Mouse (Mus musculus): ENCODE measurements around the gene Kdm5c. TPM values are rescaled to one million over a fixed set of nuclear protein-coding genes. Genes with fewer than 3 reads are reported as not detected.
"Not testable (repeated sequence)": the region's sequence is repeated elsewhere in the genome, so short reads cannot be mapped to it uniquely, and the experiment has no call there.

Gene Kdm5c
- total RNA-seq, 1 experiment from 2014 or later = 94.1 TPM

DNA sequence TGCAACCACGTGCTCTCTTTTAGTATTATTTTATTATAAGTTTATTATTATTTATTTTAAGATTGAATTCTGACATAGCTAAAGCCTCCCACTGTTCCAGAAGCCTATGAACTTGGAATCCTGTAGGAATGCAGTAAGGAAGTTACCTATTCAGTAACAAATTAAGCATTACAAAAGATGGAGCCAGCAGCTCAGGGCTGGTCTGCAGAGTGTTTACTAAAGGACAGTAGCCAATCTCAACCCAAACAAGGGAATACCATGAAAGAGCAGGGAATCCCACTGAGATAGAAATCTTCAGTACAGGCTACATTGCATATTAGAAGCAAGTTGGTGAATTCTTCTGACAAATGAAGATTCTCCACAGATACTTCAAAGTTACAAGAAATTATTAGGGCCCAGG lies 54.2 kb downstream of the Kdm5c start:
- DNase-seq = not testable (repeated sequence)

- DNase-seq = no peak
Observed at GRCm38 (mm10) chrX:152306224-152306623, 73.4 kb downstream of the Kdm5c start.

DNA sequence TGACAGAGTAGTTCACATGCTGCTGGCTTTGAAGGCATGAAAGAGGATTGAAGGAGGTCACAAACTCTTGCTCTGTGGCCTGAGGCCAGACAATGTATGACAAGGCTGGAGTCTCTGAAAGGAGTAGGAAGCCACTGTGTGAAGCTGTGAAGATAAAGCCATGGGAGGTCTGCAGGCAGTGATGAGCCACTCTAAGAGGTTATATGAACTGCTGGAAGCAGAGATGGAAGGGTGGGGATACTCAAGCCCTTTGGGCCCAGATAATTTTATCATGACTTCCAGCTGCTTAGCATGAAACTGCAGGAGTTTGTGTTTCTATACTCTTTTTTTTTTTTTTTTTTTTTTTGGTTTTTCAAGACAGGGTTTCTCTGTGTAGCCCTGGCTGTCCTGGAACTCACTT lies 74.6 kb downstream of the Kdm5c start:
- no peak for DNase-seq

- peak; percentile 11 for DNase-seq
Observed at GRCm38 (mm10) chrX:152307942-152308341, 75.1 kb downstream of the Kdm5c start.

DNA sequence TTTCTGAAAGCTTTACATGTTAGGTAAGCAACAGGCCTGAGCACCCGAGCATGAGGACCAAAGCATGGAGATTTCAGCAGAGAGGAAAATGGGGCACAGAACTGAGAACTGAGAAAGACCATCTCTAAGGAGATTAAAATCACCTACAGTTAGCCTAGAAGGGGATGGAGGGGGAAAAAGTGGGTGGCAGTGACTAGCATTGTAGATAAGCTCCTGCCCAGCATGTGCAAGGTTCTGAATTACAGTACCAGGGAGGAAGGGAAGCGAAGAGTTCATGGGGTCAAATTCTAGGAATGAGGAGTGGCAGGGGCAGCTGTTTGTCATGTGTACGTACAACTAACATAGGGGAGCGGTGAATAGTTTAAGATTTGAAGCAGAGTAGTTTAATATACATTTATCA lies 87.7 kb downstream of the Kdm5c start:
- DNase-seq = no peak

- DNase-seq = no peak
Observed at GRCm38 (mm10) chrX:152322776-152323175, 90.0 kb downstream of the Kdm5c start.

DNA sequence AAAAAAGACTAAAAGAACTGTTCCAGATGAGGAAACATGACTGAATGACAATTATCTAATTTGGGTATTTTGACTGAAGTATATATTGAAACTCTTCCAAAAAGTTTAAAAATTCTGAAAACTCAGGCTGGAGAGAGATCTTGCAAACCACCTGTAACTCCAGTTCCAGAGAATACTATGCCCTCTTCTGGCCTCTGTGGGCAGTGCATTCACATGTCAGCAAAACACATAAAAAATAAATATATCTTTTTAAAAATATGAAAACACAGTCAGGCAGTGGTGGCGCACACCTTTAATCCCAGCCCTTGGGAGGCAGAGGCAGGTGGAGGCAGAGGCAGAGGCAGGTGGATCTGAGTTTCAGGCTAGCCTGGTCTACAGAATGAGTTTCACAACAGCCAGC lies 90.8 kb downstream of the Kdm5c start:
- no peak for DNase-seq

Other genes with a start within 250 kb of the Kdm5c start
- gene Hsd17b10, start 231.2 kb upstream of the Kdm5c start, total RNA-seq (2021) = 159 and 177 TPM in 2 replicates
- 1.2 and 1.9 TPM in 2 replicates for gene Ribc1, start 216.7 kb upstream of the Kdm5c start, total RNA-seq (2021)
- 68.7 and 85.0 TPM in 2 replicates for gene Smc1a, start 216.6 kb upstream of the Kdm5c start, total RNA-seq (2021)
- 27.6 and 32.0 TPM in 2 replicates for gene Iqsec2, start 88.8 kb upstream of the Kdm5c start, total RNA-seq (2021)
- gene Kantr, start 94.5 kb downstream of the Kdm5c start, total RNA-seq (2021) = 9.5 and 13.4 TPM in 2 replicates
- gene Tspyl2, start 109.4 kb downstream of the Kdm5c start, total RNA-seq (2021) = 51.6 and 55.0 TPM in 2 replicates
- gene Gpr173, start 135.7 kb downstream of the Kdm5c start, total RNA-seq (2021) = 2.2 and 2.8 TPM in 2 replicates

Data from adrenal gland, postnatal 25 days (tissue).